Mouse (Mus musculus) v-Abl transformed pro-B cells (cell line): ENCODE results near the gene Asic4.

Source experiments
- in situ Hi-C, 2 experiments: fragments of 400-800 bp; cut with MboI; formaldehyde crosslinking; loops; one replicate each; pipeline ENCODE4 v1.15.1; 2025; ENCODE audit not compliant: unreplicated experiment in 2 of 2

Asic4 gene

GRCm38 (mm10) chr1:75442811-75443210, 7.4 kb upstream of the Asic4 start:
- in situ Hi-C loops = no loop called here

DNA sequence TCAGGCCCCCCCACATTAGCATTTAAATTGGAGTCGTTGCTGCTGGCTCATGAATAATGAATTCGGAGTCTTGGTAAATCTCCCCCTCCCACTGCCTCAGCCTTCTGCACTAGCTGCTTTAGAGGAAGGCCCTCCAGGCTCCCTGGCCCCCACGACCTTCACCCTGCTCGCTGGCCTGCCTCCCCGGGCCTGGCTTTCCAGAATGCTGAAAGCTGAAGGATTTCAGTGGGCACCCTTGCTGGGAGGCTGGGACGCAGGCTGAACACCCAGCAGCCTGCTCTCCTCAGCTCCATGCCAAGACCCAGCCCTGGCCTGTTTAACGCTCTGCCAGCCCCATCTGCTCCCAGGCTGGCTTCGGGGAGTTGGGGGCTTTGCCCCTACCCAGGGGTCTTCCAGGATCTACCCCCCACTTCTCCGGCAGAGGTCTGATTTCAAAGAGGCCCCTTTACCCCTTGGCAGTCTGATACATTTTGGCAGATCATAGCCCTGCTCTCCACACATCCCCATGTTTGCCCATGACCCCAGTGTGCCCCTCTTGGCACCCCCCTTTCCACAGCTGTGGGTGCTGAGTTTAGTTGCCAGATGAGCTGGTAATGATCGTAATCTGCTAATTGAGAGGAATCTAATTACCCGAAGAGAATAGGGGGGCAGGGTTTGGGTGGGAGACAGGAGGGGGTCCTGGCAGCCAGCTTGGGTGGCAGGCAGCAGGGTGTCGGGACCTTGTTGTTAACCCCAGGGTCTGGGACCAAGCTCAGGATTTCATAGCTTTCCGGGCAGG, 6.8 kb upstream of the Asic4 start:
- in situ Hi-C loops = no loop called here

- in situ Hi-C loops = no loop called here
These were observed 6.0 kb upstream of the Asic4 start for GRCm38 (mm10) chr1:75444208-75444607.

DNA sequence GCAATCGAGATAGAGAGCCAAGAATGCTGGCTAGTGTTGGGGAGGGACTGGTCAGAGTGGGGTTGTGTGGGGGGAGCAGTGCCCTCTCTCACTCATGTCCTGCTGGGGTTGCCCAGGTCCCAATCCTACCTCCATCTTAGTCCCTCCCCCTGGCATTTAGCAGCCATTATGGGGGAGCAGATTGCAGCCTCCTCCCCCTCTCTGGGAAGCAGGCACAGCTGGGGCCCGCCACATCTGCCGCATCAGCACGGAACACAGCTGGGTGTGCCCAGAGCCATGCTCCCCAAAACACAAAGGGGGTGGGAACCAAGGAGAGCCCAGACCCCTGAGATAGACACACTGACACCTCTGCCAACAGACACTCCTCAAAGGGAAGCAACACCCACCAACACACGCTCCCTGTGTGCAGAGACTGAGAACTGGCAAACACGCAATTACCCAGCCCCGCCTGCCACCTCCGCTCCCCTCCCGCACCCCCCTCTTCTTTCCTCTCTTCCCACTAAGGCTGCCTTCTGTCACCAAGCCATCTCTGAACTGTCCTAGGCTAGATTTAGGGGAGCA, 5.0 kb upstream of the Asic4 start:
- in situ Hi-C loops = no loop called here

GRCm38 (mm10) chr1:75445751-75446611, 4.3 kb upstream of the Asic4 start:
- in situ Hi-C loops = no loop called here

GRCm38 (mm10) chr1:75446656-75447055, 3.6 kb upstream of the Asic4 start:
- in situ Hi-C loops = no loop called here

DNA sequence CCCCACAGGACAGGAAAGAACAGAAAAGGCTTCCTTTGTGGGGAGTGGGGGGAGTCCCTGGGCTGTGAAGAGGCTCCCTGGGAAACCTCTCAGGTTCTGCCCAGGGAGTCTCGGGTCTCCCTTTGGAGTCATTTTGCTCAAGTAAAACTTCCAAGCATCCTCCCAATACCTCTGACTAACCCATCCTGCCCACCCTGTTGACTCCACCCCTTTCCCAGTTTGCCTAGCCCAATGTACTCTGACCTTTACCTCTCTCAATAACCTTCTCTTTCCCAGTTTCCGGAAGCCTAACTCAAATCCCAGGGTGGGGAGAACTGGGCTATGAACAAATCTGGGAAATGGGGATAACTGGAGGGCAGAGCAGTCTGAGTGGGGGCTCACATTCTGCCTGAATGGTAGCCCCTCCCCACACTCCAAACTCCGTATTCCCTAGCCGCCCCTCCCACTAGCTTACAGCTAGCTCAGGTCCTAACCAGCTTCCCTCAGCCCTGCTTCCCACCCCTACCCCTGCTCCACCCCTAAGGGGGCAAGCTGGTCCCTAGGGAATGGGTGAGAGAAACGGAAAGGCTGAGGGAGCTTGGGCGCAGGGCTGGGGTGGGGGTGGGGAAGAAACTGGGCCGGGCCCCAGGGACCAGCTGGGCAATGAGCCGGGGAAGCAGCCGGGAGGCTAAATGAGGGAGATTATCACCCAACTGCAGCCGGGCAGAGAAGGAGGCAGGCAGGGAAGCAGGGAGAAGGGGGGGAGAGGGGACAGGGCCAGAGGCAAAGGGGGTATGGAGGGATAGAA, 2.8 kb upstream of the Asic4 start:
- in situ Hi-C loops = no loop called here

DNA sequence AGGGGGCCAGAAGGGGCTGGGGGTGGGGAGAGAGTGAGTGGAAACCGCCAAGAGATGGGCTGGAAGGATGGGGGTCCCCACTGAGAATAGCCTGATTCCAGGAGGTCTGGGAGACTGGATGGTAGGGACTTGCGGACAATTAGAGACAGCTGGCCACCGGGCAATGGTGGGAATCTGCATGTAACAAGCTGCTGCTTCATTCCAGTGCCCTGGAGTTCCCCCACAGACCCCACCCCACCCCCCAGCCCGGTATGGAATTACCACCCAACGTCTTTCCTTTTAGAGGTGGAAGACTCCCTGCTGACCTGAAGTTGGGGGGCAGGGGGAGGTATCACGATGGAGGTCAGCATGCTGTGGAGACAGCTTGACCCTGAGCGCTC, 2.2 kb upstream of the Asic4 start:
- in situ Hi-C loops = no loop called here

DNA sequence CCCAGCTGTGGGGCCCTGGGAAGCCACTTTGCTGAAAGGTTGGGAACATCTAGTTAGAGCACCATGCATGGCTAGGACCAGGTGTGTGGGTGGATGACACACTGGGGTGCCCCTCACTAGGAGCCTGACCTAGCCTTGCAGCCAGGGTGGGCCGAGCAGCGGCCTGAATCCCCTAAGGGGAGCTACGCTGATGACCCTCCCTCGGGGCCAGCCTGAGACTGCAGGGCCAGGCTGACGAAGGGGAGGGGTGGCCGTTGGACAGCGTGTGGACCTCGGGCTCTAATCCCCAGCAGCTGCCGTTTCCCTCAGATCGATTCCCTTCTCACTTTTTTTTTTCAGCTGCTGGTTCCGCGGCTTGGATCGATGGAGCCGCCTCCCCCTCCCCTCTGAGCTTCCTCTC, 1.3 kb upstream of the Asic4 start:
- in situ Hi-C loops = no loop called here

GRCm38 (mm10) chr1:75449377-75450135, 680 bp upstream of the Asic4 start:
- in situ Hi-C loops = no loop called here

DNA sequence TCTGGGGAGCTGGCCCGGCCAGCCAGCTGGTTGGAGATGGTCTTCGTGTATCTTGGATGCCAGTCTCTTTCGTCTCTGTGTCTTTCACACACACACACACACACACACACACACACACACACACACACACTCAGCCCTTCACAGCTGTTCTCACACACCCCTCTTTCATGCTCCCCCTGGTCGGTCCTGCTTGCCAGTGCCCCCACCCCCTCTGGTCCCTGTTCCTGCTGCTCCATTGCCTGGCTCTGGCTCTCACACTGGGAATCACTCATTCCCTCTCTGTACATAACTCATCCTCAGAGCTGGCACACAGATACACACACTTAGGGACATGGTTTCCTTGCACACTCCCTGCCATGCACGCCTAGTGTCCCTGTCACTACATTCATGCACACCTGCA, 1.7 kb downstream of the Asic4 start:
- in situ Hi-C loops = no loop called here

DNA sequence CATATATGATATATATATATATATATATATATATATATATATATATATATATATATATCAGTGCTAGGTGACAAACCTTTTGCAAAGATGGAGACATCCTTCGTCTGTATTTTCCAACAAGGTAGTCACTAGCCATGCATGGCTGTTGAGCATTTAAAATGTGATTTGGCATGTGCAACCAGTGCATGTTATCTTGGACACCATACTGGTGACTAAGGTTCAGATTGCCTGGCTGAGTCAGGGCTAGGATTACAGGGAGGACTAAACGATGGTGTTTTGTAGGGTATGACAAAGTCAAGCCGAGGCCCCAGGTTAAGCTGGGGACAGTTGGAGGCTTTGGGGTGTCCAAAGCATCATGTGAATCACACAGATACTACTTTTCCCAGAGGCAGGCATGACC, 5.2 kb downstream of the Asic4 start:
- in situ Hi-C loops = no loop called here

- in situ Hi-C loops = no loop called here
These were observed 5.7 kb downstream of the Asic4 start for GRCm38 (mm10) chr1:75455948-75456347.

DNA sequence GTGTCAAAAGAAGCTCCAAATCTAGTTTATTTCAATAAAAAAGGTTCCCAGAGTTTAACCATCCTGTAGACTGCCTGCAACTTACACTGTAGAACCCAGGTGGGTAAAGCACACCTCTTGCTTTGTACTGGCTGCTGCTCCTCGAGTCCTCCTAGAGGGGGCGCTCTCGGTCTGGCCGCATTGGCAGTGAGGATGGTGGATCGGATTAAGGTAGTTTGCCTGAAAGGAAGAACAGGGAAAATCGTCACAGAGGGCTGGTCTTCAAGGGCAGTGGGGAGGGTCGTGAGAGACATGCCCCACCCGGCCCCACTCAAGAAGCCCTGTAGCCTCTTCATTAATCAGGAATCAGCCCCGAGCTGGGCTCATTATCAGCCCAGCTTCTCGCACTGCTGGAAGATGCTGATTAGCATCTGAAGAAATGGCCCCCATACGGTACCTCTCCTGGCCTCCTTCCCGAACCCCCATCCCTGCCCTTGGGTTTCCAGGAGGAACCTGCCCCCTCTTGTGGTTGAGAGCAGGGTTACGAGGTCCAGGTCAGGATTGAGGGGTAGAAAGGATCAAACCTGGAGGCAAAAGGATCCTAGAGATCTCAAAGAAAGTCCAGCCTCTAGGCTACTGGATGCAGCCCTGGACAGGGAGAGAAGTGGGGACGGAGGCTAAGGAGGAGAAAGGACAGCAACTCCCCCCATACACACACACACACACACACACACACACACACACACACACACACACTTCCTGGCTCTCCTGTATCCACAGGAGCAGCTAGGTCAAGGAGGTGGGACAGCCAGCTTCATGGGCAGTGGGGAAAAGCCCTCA, 6.7 kb downstream of the Asic4 start:
- in situ Hi-C loops = no loop called here

DNA sequence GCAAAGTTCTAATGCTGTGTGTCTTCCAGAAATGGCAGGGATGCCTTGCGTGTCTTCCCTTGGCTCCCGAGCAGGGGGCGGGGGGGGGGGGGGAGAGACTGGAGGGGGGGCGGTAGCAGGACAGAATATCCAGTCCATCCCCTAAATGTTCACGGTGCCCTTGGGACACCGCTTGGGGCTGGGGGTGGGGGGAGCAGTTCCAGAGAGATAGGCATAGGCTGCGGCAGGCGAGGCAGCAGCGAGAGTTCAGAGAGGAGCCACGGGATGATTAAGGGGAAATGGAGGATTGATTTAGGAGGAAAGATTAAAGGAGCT, 7.4 kb downstream of the Asic4 start:
- in situ Hi-C loops = no loop called here

- in situ Hi-C loops = no loop called here
These were observed 8.0 kb downstream of the Asic4 start for GRCm38 (mm10) chr1:75458025-75458788.

- in situ Hi-C loops = no loop called here
These were observed 8.8 kb downstream of the Asic4 start for GRCm38 (mm10) chr1:75458789-75459684.

- in situ Hi-C loops = loop anchor here (5.0 to 10.0 kb wide), 2 partner anchors 58 to 205 kb away; no protein-coding TSS in a partner anchor
These were observed 10.1 kb downstream of the Asic4 start for GRCm38 (mm10) chr1:75460297-75460696.
